Mouse (Mus musculus) brain, embryonic 14.5 days (tissue): ENCODE results near the gene Gpr85.

ENCODE experiments used
- CTCF ChIP-seq: fragments of 200-500 bp; IDR thresholded peaks from 2 replicates; pipeline ENCODE4 v1.5.1; 2012; ENCODE audit warnings: inconsistent platforms, mild to moderate bottlenecking, moderate library complexity, borderline replicate concordance; ENCODE audit not compliant: insufficient read depth, insufficient read length; ENCODE audit errors: extremely low read depth
- POLR2A ChIP-seq: fragments of 200-500 bp; IDR thresholded peaks from 2 replicates; pipeline ENCODE4 v1.6.1; 2012; ENCODE audit warnings: mild to moderate bottlenecking, inconsistent platforms, borderline replicate concordance; ENCODE audit not compliant: poor library complexity, insufficient read depth, insufficient read length, severe bottlenecking; ENCODE audit errors: extremely low read depth

- TF ChIP-seq CTCF: no peak
- no peak for TF ChIP-seq POLR2A
These were observed 23.1 kb downstream of the Gpr85 start for GRCm38 (mm10) chr6:13816661-13817060.
